Mouse (Mus musculus) macrophage (primary cell): ENCODE results near the gene Enox1. TPM values are rescaled to one million over a fixed set of nuclear protein-coding genes. Genes with fewer than 3 reads are reported as not detected.

Experiments
- H3K27ac ChIP-seq: fragments of 350-480 bp; formaldehyde crosslinking; 2 replicates; pipeline ENCODE4 v1.9.0; 2021
- H3K36me3 ChIP-seq: fragments of 350-480 bp; formaldehyde crosslinking; 2 replicates; pipeline ENCODE4 v1.9.0; 2021; ENCODE audit errors: inconsistent target
- H3K4me3 ChIP-seq: fragments of 350-480 bp; formaldehyde crosslinking; 2 replicates; pipeline ENCODE4 v1.9.0; 2021; ENCODE audit errors: inconsistent target
- H3K79me2 ChIP-seq: fragments of 350-480 bp; formaldehyde crosslinking; 2 replicates; pipeline ENCODE4 v1.9.0; 2021; ENCODE audit errors: inconsistent target
- WGBS: methylation state at CpG from one replicate; pipeline ENCODE4 v1.1.7; 2026; ENCODE audit warnings: inconsistent platforms; ENCODE audit not compliant: missing documents; 5-methylcytosine and 5-hydroxymethylcytosine counted together
- polyA plus RNA-seq: library from polyadenylated mRNA; stranded (reverse); fragments of 250-400 nt; gene quantifications from 3 replicates; pipeline ENCODE4 v1.2.4, GENCODE M21; 2018; ENCODE audit warnings: inconsistent platforms

The Enox1 gene
- polyA plus RNA-seq, 1 experiment from 2014 or later, result not detected

- Histone ChIP-seq H3K79me2 (no peaks in the 10 kb centered on the region), H3K36me3 (no peaks in the 10 kb centered on the region), H3K4me3 (no peak overlapping the region), H3K27ac (no peak overlapping the region)
- 100% methylated on average over 5 of the region's 6 CpGs for WGBS
These were observed 11.6 kb downstream of the Enox1 start for GRCm38 (mm10) chr14:77168161-77168560.

GRCm38 (mm10) chr14:77174491-77174890 is 17.9 kb downstream of the Enox1 start:
- WGBS, result 89% methylated on average over 15 of the region's 15 CpGs
- H3K79me2 ChIP-seq, result no peaks in the 10 kb centered on the region
- H3K27ac ChIP-seq, result no peak overlapping the region

GRCm38 (mm10) chr14:77174931-77175330 is 18.4 kb downstream of the Enox1 start:
- H3K36me3 ChIP-seq, result no peaks in the 10 kb centered on the region
- no peak overlapping the region for H3K4me3 ChIP-seq
- 95% methylated on average over 9 of the region's 9 CpGs for WGBS
- H3K79me2 ChIP-seq, result no peaks in the 10 kb centered on the region
- H3K27ac ChIP-seq, result no peak overlapping the region

More at GRCm38 (mm10) chr14:77174491-77174890, 17.9 kb downstream of the Enox1 start:
- Histone ChIP-seq H3K4me3 (no peak overlapping the region), H3K36me3 (no peaks in the 10 kb centered on the region)

- 84% methylated on average over 7 of the region's 7 CpGs for WGBS
- Histone ChIP-seq H3K4me3 (no peak overlapping the region), H3K36me3 (no peaks in the 10 kb centered on the region), H3K79me2 (no peaks in the 10 kb centered on the region), H3K27ac (no peak overlapping the region)
These were observed 23.7 kb downstream of the Enox1 start for GRCm38 (mm10) chr14:77180241-77180640.

GRCm38 (mm10) chr14:77180753-77181374 is 24.3 kb downstream of the Enox1 start:
- Histone ChIP-seq H3K36me3 (no peaks in the 10 kb centered on the region), H3K79me2 (no peaks in the 10 kb centered on the region), H3K4me3 (no peak overlapping the region), H3K27ac (no peak overlapping the region)
- WGBS, result 78% methylated on average over 13 of the region's 13 CpGs

GRCm38 (mm10) chr14:77183491-77183890 is 26.9 kb downstream of the Enox1 start:
- no peak overlapping the region for H3K4me3 ChIP-seq
- no peaks in the 10 kb centered on the region for H3K79me2 ChIP-seq
- 92% methylated on average over 5 of the region's 5 CpGs for WGBS
- no peak overlapping the region for H3K27ac ChIP-seq
- no peaks in the 10 kb centered on the region for H3K36me3 ChIP-seq

- 90% methylated on average over 2 of the region's 2 CpGs for whole genome bisulfite sequencing
- Histone ChIP-seq H3K27ac (no peak overlapping the region), H3K79me2 (no peaks in the 10 kb centered on the region), H3K36me3 (no peaks in the 10 kb centered on the region), H3K4me3 (no peak overlapping the region)
These were observed 33.6 kb downstream of the Enox1 start for GRCm38 (mm10) chr14:77190158-77190557.

- H3K4me3 ChIP-seq, result no peak overlapping the region
- H3K79me2 ChIP-seq, result no peaks in the 10 kb centered on the region
- 47% methylated on average over 18 of the region's 18 CpGs for WGBS
- H3K27ac ChIP-seq, result no peak overlapping the region
- H3K36me3 ChIP-seq, result no peaks in the 10 kb centered on the region
These were observed 38.9 kb downstream of the Enox1 start for GRCm38 (mm10) chr14:77195314-77196020.

GRCm38 (mm10) chr14:77196246-77196645 is 39.7 kb downstream of the Enox1 start:
- no peaks in the 10 kb centered on the region for H3K36me3 ChIP-seq
- H3K79me2 ChIP-seq, result no peaks in the 10 kb centered on the region
- no peak overlapping the region for H3K27ac ChIP-seq
- WGBS, result 75% methylated on average over 3 of the region's 3 CpGs
- no peak overlapping the region for H3K4me3 ChIP-seq

GRCm38 (mm10) chr14:77197414-77197915 is 40.9 kb downstream of the Enox1 start:
- H3K79me2 ChIP-seq, result no peaks in the 10 kb centered on the region
- no peak overlapping the region for H3K27ac ChIP-seq
- H3K36me3 ChIP-seq, result no peaks in the 10 kb centered on the region
- WGBS, result 97% methylated on average over 2 of the region's 2 CpGs
- H3K4me3 ChIP-seq, result no peak overlapping the region

GRCm38 (mm10) chr14:77210889-77211288 is 54.3 kb downstream of the Enox1 start:
- no peak overlapping the region for H3K27ac ChIP-seq
- H3K36me3 ChIP-seq, result no peaks in the 10 kb centered on the region
- WGBS, result 87% methylated on average over 8 of the region's 8 CpGs
- H3K79me2 ChIP-seq, result no peaks in the 10 kb centered on the region
- H3K4me3 ChIP-seq, result no peak overlapping the region

- WGBS, result 79% methylated on average over 7 of the region's 7 CpGs
- Histone ChIP-seq H3K36me3 (no peaks in the 10 kb centered on the region), H3K4me3 (no peak overlapping the region), H3K27ac (no peak overlapping the region), H3K79me2 (no peaks in the 10 kb centered on the region)
These were observed 56.6 kb downstream of the Enox1 start for GRCm38 (mm10) chr14:77213210-77213609.

GRCm38 (mm10) chr14:77214848-77215247 is 58.3 kb downstream of the Enox1 start:
- Histone ChIP-seq H3K27ac (no peak overlapping the region), H3K36me3 (no peaks in the 10 kb centered on the region), H3K79me2 (no peaks in the 10 kb centered on the region), H3K4me3 (no peak overlapping the region)
- 91% methylated on average over 6 of the region's 6 CpGs for WGBS

- H3K36me3 ChIP-seq, result no peaks in the 10 kb centered on the region
- H3K27ac ChIP-seq, result no peak overlapping the region
- WGBS, result 91% methylated on average over 10 of the region's 10 CpGs
- no peaks in the 10 kb centered on the region for H3K79me2 ChIP-seq
- H3K4me3 ChIP-seq, result no peak overlapping the region
These were observed 68.8 kb downstream of the Enox1 start for GRCm38 (mm10) chr14:77225346-77225745.

- 89% methylated on average over 2 of the region's 2 CpGs for WGBS
- Histone ChIP-seq H3K27ac (no peak overlapping the region), H3K36me3 (no peaks in the 10 kb centered on the region), H3K79me2 (no peaks in the 10 kb centered on the region), H3K4me3 (no peak overlapping the region)
These were observed 82.2 kb downstream of the Enox1 start for GRCm38 (mm10) chr14:77238811-77239210.
